Mouse (Mus musculus) CD4-positive helper T cell, adult 2 months (primary cell): ENCODE data around the gene Slc15a4.

Experiments used
- DNase-seq: peaks from one replicate; pipeline ENCODE4 v3.0.0-alpha.2; 2012; ENCODE audit warnings: low read depth, missing footprints, low spot score

The Slc15a4 gene

GRCm38 (mm10) chr5:127621108-127621507 lies 11.6 kb downstream of the Slc15a4 start:
- no peak for DNase-seq

- no peak for DNase-seq
These were observed 12.3 kb downstream of the Slc15a4 start for GRCm38 (mm10) chr5:127620371-127620770.

GRCm38 (mm10) chr5:127618834-127619233 lies 13.9 kb downstream of the Slc15a4 start:
- DNase-seq = no peak

GRCm38 (mm10) chr5:127616884-127617635 lies 15.6 kb downstream of the Slc15a4 start:
- peak; percentile 95 for DNase-seq

GRCm38 (mm10) chr5:127616151-127616550 lies 16.5 kb downstream of the Slc15a4 start:
- no peak for DNase-seq

GRCm38 (mm10) chr5:127615459-127615858 lies 17.2 kb downstream of the Slc15a4 start:
- no peak for DNase-seq

GRCm38 (mm10) chr5:127612397-127612796 lies 20.3 kb downstream of the Slc15a4 start:
- DNase-seq = no peak

GRCm38 (mm10) chr5:127611881-127612280 lies 20.8 kb downstream of the Slc15a4 start:
- DNase-seq = peak; percentile 11

GRCm38 (mm10) chr5:127610787-127611509 lies 21.7 kb downstream of the Slc15a4 start:
- no peak for DNase-seq

- DNase-seq = no peak
These were observed 23.4 kb downstream of the Slc15a4 start for GRCm38 (mm10) chr5:127609191-127609714.

- no peak for DNase-seq
These were observed 25.2 kb downstream of the Slc15a4 start for GRCm38 (mm10) chr5:127607507-127607906.

- no peak for DNase-seq
These were observed 29.7 kb downstream of the Slc15a4 start for GRCm38 (mm10) chr5:127602996-127603395.

GRCm38 (mm10) chr5:127596862-127597261 lies 35.8 kb downstream of the Slc15a4 start:
- no peak for DNase-seq

GRCm38 (mm10) chr5:127595676-127596075 lies 37.0 kb downstream of the Slc15a4 start:
- no peak for DNase-seq

- DNase-seq = no peak
These were observed 39.8 kb downstream of the Slc15a4 start for GRCm38 (mm10) chr5:127592854-127593253.

- no peak for DNase-seq
These were observed 40.3 kb downstream of the Slc15a4 start for GRCm38 (mm10) chr5:127592406-127592805.

- no peak for DNase-seq
These were observed 44.8 kb downstream of the Slc15a4 start for GRCm38 (mm10) chr5:127587854-127588253.

GRCm38 (mm10) chr5:127583658-127584057 lies 49.0 kb downstream of the Slc15a4 start:
- DNase-seq = no peak

- no peak for DNase-seq
These were observed 55.3 kb downstream of the Slc15a4 start for GRCm38 (mm10) chr5:127577419-127577818.

GRCm38 (mm10) chr5:127567165-127567741 lies 65.4 kb downstream of the Slc15a4 start:
- DNase-seq = no peak

GRCm38 (mm10) chr5:127561086-127561485 lies 71.6 kb downstream of the Slc15a4 start:
- DNase-seq = no peak

GRCm38 (mm10) chr5:127548136-127548535 lies 84.6 kb downstream of the Slc15a4 start:
- DNase-seq = no peak
